In the genomic region with DNA sequence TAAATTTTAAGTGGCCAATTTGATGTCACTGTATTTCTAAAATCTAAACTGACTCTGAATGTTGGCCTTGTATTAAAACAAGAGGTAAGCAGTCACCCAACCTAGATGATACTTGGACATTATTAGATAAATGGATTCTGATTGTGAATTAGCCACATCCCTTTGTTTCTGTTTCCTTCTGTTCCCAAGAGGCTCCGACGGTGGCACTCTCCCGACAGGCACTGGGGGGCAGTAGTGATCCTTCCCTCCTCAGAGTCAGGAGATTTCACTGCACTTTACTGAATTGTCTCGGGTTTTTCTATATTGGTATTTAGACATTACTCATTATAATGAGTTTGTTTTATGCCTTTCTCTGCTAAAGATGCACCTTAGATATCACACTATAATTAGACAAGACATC, we compare ENCODE assay signal across 8 mouse cellular contexts.
DNase-seq lines count a peak whose midpoint lies in the region.

No protein-coding gene starts in this region.

- peak; percentile 1 for DNase-seq in cerebellum, adult 11 months
- no peak for DNase-seq in cerebellum, adult 9-11 months
- peak; percentile 82 for DNase-seq in 416B (ENCODE audit: low read depth)
- DNase-seq in cerebellum, adult 8-10 months: peak; percentile 4
- peak; percentile 32 to 79 for DNase-seq in frontal cortex, postnatal 14 days (ENCODE audit: low spot score in 2 of 2)
- DNase-seq in left cerebral cortex, adult 11 months (ENCODE audit: low spot score): peak; percentile 19
- DNase-seq in retina, postnatal 7 days (ENCODE audit: low read depth, low spot score): peak; percentile 5
- DNase-seq in spleen, adult 12 weeks (ENCODE audit: low spot score): no peak

Comparison
In these comparisons a context has a peak if more than half of its experiments do, and no peak if none do; other contexts are left out.
1. DNase-seq: peak in cerebellum, adult 11 months (single experiment), 416B (single experiment), cerebellum, adult 8-10 months (single experiment), frontal cortex, postnatal 14 days (2 of 2), left cerebral cortex, adult 11 months (single experiment) and retina, postnatal 7 days (single experiment); none in cerebellum, adult 9-11 months (single experiment) and spleen, adult 12 weeks (single experiment).